Mouse (Mus musculus): Measurements from ENCODE around the gene Smok3c. TPM values are rescaled to one million over a fixed set of nuclear protein-coding genes. Genes with fewer than 3 reads are reported as not detected.

The Smok3c gene
- total and polyA plus RNA-seq, 3 experiments = not detected

Other genes with a start within 250 kb of the Smok3c start
Only the 20 nearest of the 24 such genes appear.
- gene Pilra, start 216.9 kb upstream of the Smok3c start, total RNA-seq (2012; rRNA removed) = 0.08 and 0.13 TPM in 2 replicates
- not detected in 2 replicates for gene Pilra, start 216.9 kb upstream of the Smok3c start, total RNA-seq (2014; rRNA removed)
- gene Pilra, start 216.9 kb upstream of the Smok3c start, polyA plus RNA-seq (2012; ENCODE audit: insufficient read length, low read depth) = 0.42 and 0.66 TPM in 2 replicates
- not detected in 2 replicates for gene Pilrb1, start 195.1 kb upstream of the Smok3c start, total RNA-seq (2012; rRNA removed)
- gene Pilrb1, start 195.1 kb upstream of the Smok3c start, total RNA-seq (2014; rRNA removed) = not detected in 2 replicates
- gene Pilrb1, start 195.1 kb upstream of the Smok3c start, polyA plus RNA-seq (2012; ENCODE audit: insufficient read length, low read depth) = not detected in 2 replicates
- not detected in 2 replicates for gene Pilrb2, start 181.4 kb upstream of the Smok3c start, total RNA-seq (2012; rRNA removed)
- not detected in 2 replicates for gene Pilrb2, start 181.4 kb upstream of the Smok3c start, total RNA-seq (2014; rRNA removed)
- not detected in 2 replicates for gene Pilrb2, start 181.4 kb upstream of the Smok3c start, polyA plus RNA-seq (2012; ENCODE audit: insufficient read length, low read depth)
- not detected in 2 replicates for gene Cyp3a13, start 131.6 kb upstream of the Smok3c start, total RNA-seq (2012; rRNA removed)
- not detected in 2 replicates for gene Cyp3a13, start 131.6 kb upstream of the Smok3c start, total RNA-seq (2014; rRNA removed)
- gene Cyp3a13, start 131.6 kb upstream of the Smok3c start, polyA plus RNA-seq (2012; ENCODE audit: insufficient read length, low read depth) = 0.16 TPM in 1 of 2 replicates, not detected in the other
- not detected in 2 replicates for gene Gjc3, start 90.1 kb upstream of the Smok3c start, total RNA-seq (2012; rRNA removed)
- gene Gjc3, start 90.1 kb upstream of the Smok3c start, total RNA-seq (2014; rRNA removed) = not detected in 2 replicates
- not detected in 2 replicates for gene Gjc3, start 90.1 kb upstream of the Smok3c start, polyA plus RNA-seq (2012; ENCODE audit: insufficient read length, low read depth)
- gene Azgp1, start 71.7 kb upstream of the Smok3c start, total RNA-seq (2012; rRNA removed) = not detected in 2 replicates
- not detected in 2 replicates for gene Azgp1, start 71.7 kb upstream of the Smok3c start, total RNA-seq (2014; rRNA removed)
- gene Azgp1, start 71.7 kb upstream of the Smok3c start, polyA plus RNA-seq (2012; ENCODE audit: insufficient read length, low read depth) = not detected in 2 replicates
- not detected in 2 replicates for gene Smok3a, start 31.9 kb upstream of the Smok3c start, total RNA-seq (2012; rRNA removed)
- gene Smok3a, start 31.9 kb upstream of the Smok3c start, total RNA-seq (2014; rRNA removed) = not detected in 2 replicates
- gene Smok3a, start 31.9 kb upstream of the Smok3c start, polyA plus RNA-seq (2012; ENCODE audit: insufficient read length, low read depth) = not detected in 2 replicates
- not detected in 2 replicates for gene Smok3b, start 31.8 kb upstream of the Smok3c start, total RNA-seq (2012; rRNA removed)
- not detected in 2 replicates for gene Smok3b, start 31.8 kb upstream of the Smok3c start, total RNA-seq (2014; rRNA removed)
- gene Smok3b, start 31.8 kb upstream of the Smok3c start, polyA plus RNA-seq (2012; ENCODE audit: insufficient read length, low read depth) = not detected in 2 replicates
- 9.5 and 10.5 TPM in 2 replicates for gene Zkscan1, start 31.9 kb downstream of the Smok3c start, total RNA-seq (2012; rRNA removed)
- gene Zkscan1, start 31.9 kb downstream of the Smok3c start, total RNA-seq (2014; rRNA removed) = 10.7 and 12.0 TPM in 2 replicates
- gene Zkscan1, start 31.9 kb downstream of the Smok3c start, polyA plus RNA-seq (2012; ENCODE audit: insufficient read length, low read depth) = 8.9 and 9.2 TPM in 2 replicates
- gene Zscan21, start 63.7 kb downstream of the Smok3c start, total RNA-seq (2012; rRNA removed) = 9.0 and 10.8 TPM in 2 replicates
- gene Zscan21, start 63.7 kb downstream of the Smok3c start, total RNA-seq (2014; rRNA removed) = 9.0 and 9.6 TPM in 2 replicates
- gene Zscan21, start 63.7 kb downstream of the Smok3c start, polyA plus RNA-seq (2012; ENCODE audit: insufficient read length, low read depth) = 12.1 and 13.6 TPM in 2 replicates
- gene Zfp113, start 102.5 kb downstream of the Smok3c start, total RNA-seq (2012; rRNA removed) = 5.2 and 5.8 TPM in 2 replicates
- 5.5 and 7.0 TPM in 2 replicates for gene Zfp113, start 102.5 kb downstream of the Smok3c start, total RNA-seq (2014; rRNA removed)
- 4.1 and 4.4 TPM in 2 replicates for gene Zfp113, start 102.5 kb downstream of the Smok3c start, polyA plus RNA-seq (2012; ENCODE audit: insufficient read length, low read depth)
- gene Cops6, start 107.9 kb downstream of the Smok3c start, total RNA-seq (2012; rRNA removed) = 78.4 and 80.6 TPM in 2 replicates
- gene Cops6, start 107.9 kb downstream of the Smok3c start, total RNA-seq (2014; rRNA removed) = 86.4 and 88.4 TPM in 2 replicates
- gene Cops6, start 107.9 kb downstream of the Smok3c start, polyA plus RNA-seq (2012; ENCODE audit: insufficient read length, low read depth) = 205 and 210 TPM in 2 replicates
- 16.7 and 17.4 TPM in 2 replicates for gene Ap4m1, start 118.8 kb downstream of the Smok3c start, total RNA-seq (2012; rRNA removed)
- gene Ap4m1, start 118.8 kb downstream of the Smok3c start, total RNA-seq (2014; rRNA removed) = 20.4 and 21.5 TPM in 2 replicates
- gene Ap4m1, start 118.8 kb downstream of the Smok3c start, polyA plus RNA-seq (2012; ENCODE audit: insufficient read length, low read depth) = 26.3 and 27.5 TPM in 2 replicates
- 146 and 193 TPM in 2 replicates for gene Mcm7, start 119.2 kb downstream of the Smok3c start, total RNA-seq (2012; rRNA removed)
- gene Mcm7, start 119.2 kb downstream of the Smok3c start, total RNA-seq (2014; rRNA removed) = 206 and 209 TPM in 2 replicates
- 267 and 277 TPM in 2 replicates for gene Mcm7, start 119.2 kb downstream of the Smok3c start, polyA plus RNA-seq (2012; ENCODE audit: insufficient read length, low read depth)
- 60.9 and 62.1 TPM in 2 replicates for gene Taf6, start 134.3 kb downstream of the Smok3c start, total RNA-seq (2012; rRNA removed)
- 59.8 and 60.2 TPM in 2 replicates for gene Taf6, start 134.3 kb downstream of the Smok3c start, total RNA-seq (2014; rRNA removed)
- 56.8 and 61.5 TPM in 2 replicates for gene Taf6, start 134.3 kb downstream of the Smok3c start, polyA plus RNA-seq (2012; ENCODE audit: insufficient read length, low read depth)
- 19.2 and 22.5 TPM in 2 replicates for gene Cnpy4, start 134.3 kb downstream of the Smok3c start, total RNA-seq (2012; rRNA removed)
- gene Cnpy4, start 134.3 kb downstream of the Smok3c start, total RNA-seq (2014; rRNA removed) = 21.6 and 26.7 TPM in 2 replicates
- gene Cnpy4, start 134.3 kb downstream of the Smok3c start, polyA plus RNA-seq (2012; ENCODE audit: insufficient read length, low read depth) = 24.9 and 31.0 TPM in 2 replicates
- 0.84 and 1.4 TPM in 2 replicates for gene Mblac1, start 141.1 kb downstream of the Smok3c start, total RNA-seq (2012; rRNA removed)
- 0.17 TPM in 1 of 2 replicates, not detected in the other for gene Mblac1, start 141.1 kb downstream of the Smok3c start, total RNA-seq (2014; rRNA removed)
- 0.31 and 0.41 TPM in 2 replicates for gene Mblac1, start 141.1 kb downstream of the Smok3c start, polyA plus RNA-seq (2012; ENCODE audit: insufficient read length, low read depth)
- gene Nxpe5, start 172.7 kb downstream of the Smok3c start, total RNA-seq (2012; rRNA removed) = not detected in 2 replicates
- not detected in 2 replicates for gene Nxpe5, start 172.7 kb downstream of the Smok3c start, total RNA-seq (2014; rRNA removed)
- gene Nxpe5, start 172.7 kb downstream of the Smok3c start, polyA plus RNA-seq (2012; ENCODE audit: insufficient read length, low read depth) = not detected in 2 replicates
- 42.0 and 44.0 TPM in 2 replicates for gene Lamtor4, start 202.3 kb downstream of the Smok3c start, total RNA-seq (2012; rRNA removed)
- gene Lamtor4, start 202.3 kb downstream of the Smok3c start, total RNA-seq (2014; rRNA removed) = 40.1 and 40.3 TPM in 2 replicates
- gene Lamtor4, start 202.3 kb downstream of the Smok3c start, polyA plus RNA-seq (2012; ENCODE audit: insufficient read length, low read depth) = 24.5 and 35.5 TPM in 2 replicates
- 11.2 and 15.9 TPM in 2 replicates for gene BC037034, start 210.8 kb downstream of the Smok3c start, total RNA-seq (2012; rRNA removed)
- gene BC037034, start 210.8 kb downstream of the Smok3c start, total RNA-seq (2014; rRNA removed) = 4.4 and 4.5 TPM in 2 replicates
- 15.4 and 15.6 TPM in 2 replicates for gene BC037034, start 210.8 kb downstream of the Smok3c start, polyA plus RNA-seq (2012; ENCODE audit: insufficient read length, low read depth)